Mouse (Mus musculus): ENCODE measurements around the gene Nmrk2. TPM values are rescaled to one million over a fixed set of nuclear protein-coding genes. Genes with fewer than 3 reads are reported as not detected.

Nmrk2 gene
- polyA plus RNA-seq, 1 experiment, result 0.12 TPM

DNA sequence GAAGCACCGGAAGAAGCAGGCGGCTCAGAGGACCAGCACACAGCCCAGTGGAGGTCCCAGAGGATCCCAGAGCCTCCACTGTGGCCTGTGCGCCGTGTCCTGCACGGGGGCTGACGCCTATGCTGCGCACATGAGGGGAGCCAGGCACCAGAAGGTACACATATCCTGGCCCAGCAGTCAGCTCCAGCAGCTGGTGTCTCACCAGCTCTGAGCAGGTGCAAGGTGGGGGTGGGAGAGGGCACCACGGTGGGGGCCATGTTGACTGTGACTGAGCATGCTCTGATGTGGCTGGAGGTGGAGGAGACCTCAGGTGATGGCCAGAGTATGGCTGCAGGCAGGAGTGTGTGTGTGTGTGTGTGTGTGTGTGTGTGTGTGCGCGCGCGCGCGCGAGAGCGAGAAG is 40.2 kb upstream of the Nmrk2 start:
- no peak for DNase-seq
- TF ChIP-seq POLR2A (IDR thresholded peaks at IDR 0.05; ENCODE audit: control insufficient read depth, extremely low read depth, insufficient read depth, low read length, poor library complexity), result no peak
- TF ChIP-seq CTCF (IDR thresholded peaks at IDR 0.05; ENCODE audit: borderline replicate concordance, control insufficient read depth, extremely low read depth, insufficient read depth, low read length, poor library complexity), result peak; percentile 27; the same call in 1 of the 2 replicates
- peaks cover 43% of the 10 kb centered on the region for H3K4me1 ChIP-seq (replicated peaks; ENCODE audit: control insufficient read depth, insufficient read depth, low read length)
- H3K36me3 ChIP-seq (ENCODE audit: control insufficient read depth, insufficient read depth, low read length), result no peaks in the 10 kb centered on the region
- no peak overlapping the region for H3K4me3 ChIP-seq (ENCODE audit: control insufficient read depth, insufficient read depth, low read length)
- no peaks in the 10 kb centered on the region; the same call in 1 of the 2 replicates for H3K27me3 ChIP-seq (ENCODE audit: control insufficient read depth, insufficient read depth, low read length)
- 0 out of 2 replicates have a peak overlapping the region, but pooled peaks have one; percentile 15 for H3K27ac ChIP-seq (ENCODE audit: control insufficient read depth, insufficient read depth, low read length)
- WGBS, result 84% methylated on average over 16 of the region's 16 CpGs

DNA sequence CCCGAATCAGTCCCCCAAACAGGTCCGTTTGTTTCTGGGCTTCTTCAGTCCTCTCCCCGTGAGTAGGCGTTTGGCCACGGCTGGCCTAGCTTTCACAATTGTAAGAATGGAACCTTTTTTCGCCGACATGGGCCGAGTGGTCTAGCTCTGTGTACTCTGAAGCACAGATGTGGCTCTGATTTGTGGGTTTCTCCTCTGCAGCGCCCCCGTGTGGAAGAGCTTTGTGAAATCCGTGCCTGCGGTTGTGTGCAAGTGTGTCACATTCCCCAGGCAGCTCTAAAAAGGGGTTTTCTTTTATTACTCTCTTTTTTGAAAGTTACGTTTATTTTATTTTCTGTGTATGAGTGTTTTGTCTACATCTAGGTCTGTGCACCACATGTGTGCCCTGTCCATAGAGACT is 39.0 kb upstream of the Nmrk2 start:
- WGBS, result 25% methylated on average over 13 of the region's 13 CpGs
- no peaks in the 10 kb centered on the region for H3K36me3 ChIP-seq (ENCODE audit: control insufficient read depth, insufficient read depth, low read length)
- H3K4me3 ChIP-seq (ENCODE audit: control insufficient read depth, insufficient read depth, low read length), result no peak overlapping the region
- H3K4me1 ChIP-seq (replicated peaks; ENCODE audit: control insufficient read depth, insufficient read depth, low read length), result peaks cover 37% of the 10 kb centered on the region
- peak; percentile 74 for DNase-seq
- no peaks in the 10 kb centered on the region; the same call in 1 of the 2 replicates for H3K27me3 ChIP-seq (ENCODE audit: control insufficient read depth, insufficient read depth, low read length)
- TF ChIP-seq POLR2A (IDR thresholded peaks at IDR 0.05; ENCODE audit: control insufficient read depth, extremely low read depth, insufficient read depth, low read length, poor library complexity) (no peak), CTCF (IDR thresholded peaks at IDR 0.05; ENCODE audit: borderline replicate concordance, control insufficient read depth, extremely low read depth, insufficient read depth, low read length, poor library complexity) (peak; percentile 85)
- H3K27ac ChIP-seq (ENCODE audit: control insufficient read depth, insufficient read depth, low read length), result no peak overlapping the region

DNA sequence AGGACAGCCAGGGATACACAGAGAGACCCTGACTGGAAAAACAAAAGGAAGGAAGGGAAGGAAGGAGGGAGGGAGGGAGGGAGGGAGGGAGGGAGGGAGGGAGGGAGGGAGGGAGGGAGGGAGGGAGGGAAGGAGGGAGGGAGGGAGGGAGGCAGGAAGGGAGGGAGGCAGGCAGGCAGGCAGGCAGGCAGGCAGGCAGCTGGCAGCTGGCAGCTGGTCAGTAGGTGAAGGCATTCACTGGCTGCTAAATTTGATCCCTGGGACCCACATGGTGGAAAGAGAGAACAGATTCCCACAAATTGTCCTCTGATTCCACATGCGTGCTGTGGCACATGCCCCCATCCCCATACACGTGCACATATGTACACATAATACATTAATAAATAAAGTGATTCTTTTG is 36.8 kb upstream of the Nmrk2 start:
- 94% methylated on average over 2 of the region's 2 CpGs for WGBS
- Histone ChIP-seq H3K27ac (ENCODE audit: control insufficient read depth, insufficient read depth, low read length) (no peak overlapping the region), H3K27me3 (ENCODE audit: control insufficient read depth, insufficient read depth, low read length) (no peaks in the 10 kb centered on the region; the same call in 1 of the 2 replicates), H3K36me3 (ENCODE audit: control insufficient read depth, insufficient read depth, low read length) (no peaks in the 10 kb centered on the region), H3K4me1 (replicated peaks; ENCODE audit: control insufficient read depth, insufficient read depth, low read length) (peaks cover 30% of the 10 kb centered on the region), H3K4me3 (ENCODE audit: control insufficient read depth, insufficient read depth, low read length) (no peak overlapping the region)
- TF ChIP-seq CTCF (IDR thresholded peaks at IDR 0.05; ENCODE audit: borderline replicate concordance, control insufficient read depth, extremely low read depth, insufficient read depth, low read length, poor library complexity) (no peak), POLR2A (IDR thresholded peaks at IDR 0.05; ENCODE audit: control insufficient read depth, extremely low read depth, insufficient read depth, low read length, poor library complexity) (no peak)
- DNase-seq, result no peak

- no peak overlapping the region for H3K4me3 ChIP-seq (ENCODE audit: control insufficient read depth, insufficient read depth, low read length)
- DNase-seq, result no peak
- no peak overlapping the region for H3K27ac ChIP-seq (ENCODE audit: control insufficient read depth, insufficient read depth, low read length)
- 91% methylated on average over 12 of the region's 12 CpGs for WGBS
- H3K27me3 ChIP-seq (ENCODE audit: control insufficient read depth, insufficient read depth, low read length), result no peaks in the 10 kb centered on the region; the same call in 1 of the 2 replicates
- TF ChIP-seq POLR2A (IDR thresholded peaks at IDR 0.05; ENCODE audit: control insufficient read depth, extremely low read depth, insufficient read depth, low read length, poor library complexity) (no peak), CTCF (IDR thresholded peaks at IDR 0.05; ENCODE audit: borderline replicate concordance, control insufficient read depth, extremely low read depth, insufficient read depth, low read length, poor library complexity) (no peak)
- H3K36me3 ChIP-seq (ENCODE audit: control insufficient read depth, insufficient read depth, low read length), result no peaks in the 10 kb centered on the region
- peaks cover 22% of the 10 kb centered on the region for H3K4me1 ChIP-seq (replicated peaks; ENCODE audit: control insufficient read depth, insufficient read depth, low read length)
Observed at GRCm38 (mm10) chr10:81236471-81237268, 34.8 kb upstream of the Nmrk2 start.

GRCm38 (mm10) chr10:81234206-81234605 is 32.4 kb upstream of the Nmrk2 start:
- 95% methylated on average over 6 of the region's 6 CpGs for WGBS
- Histone ChIP-seq H3K27ac (ENCODE audit: control insufficient read depth, insufficient read depth, low read length) (no peak overlapping the region), H3K36me3 (ENCODE audit: control insufficient read depth, insufficient read depth, low read length) (no peaks in the 10 kb centered on the region), H3K4me1 (replicated peaks; ENCODE audit: control insufficient read depth, insufficient read depth, low read length) (peaks cover 39% of the 10 kb centered on the region), H3K4me3 (ENCODE audit: control insufficient read depth, insufficient read depth, low read length) (no peak overlapping the region), H3K27me3 (ENCODE audit: control insufficient read depth, insufficient read depth, low read length) (no peaks in the 10 kb centered on the region)
- TF ChIP-seq POLR2A (IDR thresholded peaks at IDR 0.05; ENCODE audit: control insufficient read depth, extremely low read depth, insufficient read depth, low read length, poor library complexity) (no peak), CTCF (IDR thresholded peaks at IDR 0.05; ENCODE audit: borderline replicate concordance, control insufficient read depth, extremely low read depth, insufficient read depth, low read length, poor library complexity) (no peak)
- no peak for DNase-seq

GRCm38 (mm10) chr10:81233226-81233585 is 31.4 kb upstream of the Nmrk2 start:
- 4% methylated on average over 28 of the region's 28 CpGs for WGBS
- H3K36me3 ChIP-seq (ENCODE audit: control insufficient read depth, insufficient read depth, low read length), result no peaks in the 10 kb centered on the region
- DNase-seq, result no peak
- H3K4me3 ChIP-seq (ENCODE audit: control insufficient read depth, insufficient read depth, low read length), result peak overlapping the region; percentile 47
- H3K27me3 ChIP-seq (ENCODE audit: control insufficient read depth, insufficient read depth, low read length), result no peaks in the 10 kb centered on the region
- no peak for TF ChIP-seq CTCF (IDR thresholded peaks at IDR 0.05; ENCODE audit: borderline replicate concordance, control insufficient read depth, extremely low read depth, insufficient read depth, low read length, poor library complexity)
- TF ChIP-seq POLR2A (IDR thresholded peaks at IDR 0.05; ENCODE audit: control insufficient read depth, extremely low read depth, insufficient read depth, low read length, poor library complexity), result no peak
- no peak overlapping the region for H3K27ac ChIP-seq (ENCODE audit: control insufficient read depth, insufficient read depth, low read length)
- H3K4me1 ChIP-seq (replicated peaks; ENCODE audit: control insufficient read depth, insufficient read depth, low read length), result peaks cover 37% of the 10 kb centered on the region

All from thymus, adult 2 months (tissue).